Mouse (Mus musculus): ENCODE results near the gene Vrk1.

GRCm38 (mm10) chr12:105961667-105962066 is 48.4 kb upstream of the Vrk1 start:
- TF ChIP-seq POLR2A (IDR thresholded peaks at IDR 0.05; ENCODE audit: control insufficient read depth, low read depth, low read length) = no peak
- TF ChIP-seq CTCF (IDR thresholded peaks at IDR 0.05; ENCODE audit: control insufficient read depth, insufficient read depth, insufficient replicate concordance, low read depth, low read length) = no peak

Measured in testis, adult 2 months (tissue).